Mouse (Mus musculus): Measurements from ENCODE around the gene Cacng1.

Gene Cacng1

DNA sequence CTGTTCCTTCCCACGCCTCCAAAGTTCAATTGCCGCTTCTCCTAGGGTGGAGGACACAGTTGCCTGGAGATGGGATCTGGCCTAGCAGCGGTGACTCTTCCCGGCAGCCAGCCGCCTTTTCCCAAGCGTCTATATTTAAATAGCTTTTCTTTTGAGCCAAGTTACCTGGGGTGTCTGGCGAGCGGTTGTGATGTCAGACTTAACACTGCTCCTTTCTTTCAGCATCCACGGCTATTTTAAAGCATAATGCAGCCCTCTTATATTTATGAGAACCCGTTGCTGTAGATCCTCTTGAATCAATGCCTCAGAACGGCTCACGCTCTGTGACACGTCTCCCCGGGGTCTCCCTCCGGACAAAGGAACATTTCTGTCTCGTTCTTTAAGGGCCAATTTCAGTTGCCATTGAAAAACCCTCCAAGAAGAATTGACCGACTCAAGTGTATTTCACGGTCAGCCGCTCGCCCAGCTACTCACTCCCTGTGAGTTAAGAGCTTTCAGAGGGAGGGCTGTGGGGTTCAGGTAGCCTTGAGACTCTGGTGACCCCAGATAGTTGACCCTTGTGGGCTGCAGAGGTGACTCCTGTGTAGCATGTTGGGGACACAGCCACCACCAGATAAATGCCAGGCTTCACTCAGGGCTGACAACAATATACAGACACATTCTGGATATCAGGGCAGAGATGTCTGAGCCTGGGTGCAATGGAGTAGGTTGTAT, 8.3 kb downstream of the Cacng1 start:
- no peak for DNase-seq (ENCODE audit: low read depth)

DNA sequence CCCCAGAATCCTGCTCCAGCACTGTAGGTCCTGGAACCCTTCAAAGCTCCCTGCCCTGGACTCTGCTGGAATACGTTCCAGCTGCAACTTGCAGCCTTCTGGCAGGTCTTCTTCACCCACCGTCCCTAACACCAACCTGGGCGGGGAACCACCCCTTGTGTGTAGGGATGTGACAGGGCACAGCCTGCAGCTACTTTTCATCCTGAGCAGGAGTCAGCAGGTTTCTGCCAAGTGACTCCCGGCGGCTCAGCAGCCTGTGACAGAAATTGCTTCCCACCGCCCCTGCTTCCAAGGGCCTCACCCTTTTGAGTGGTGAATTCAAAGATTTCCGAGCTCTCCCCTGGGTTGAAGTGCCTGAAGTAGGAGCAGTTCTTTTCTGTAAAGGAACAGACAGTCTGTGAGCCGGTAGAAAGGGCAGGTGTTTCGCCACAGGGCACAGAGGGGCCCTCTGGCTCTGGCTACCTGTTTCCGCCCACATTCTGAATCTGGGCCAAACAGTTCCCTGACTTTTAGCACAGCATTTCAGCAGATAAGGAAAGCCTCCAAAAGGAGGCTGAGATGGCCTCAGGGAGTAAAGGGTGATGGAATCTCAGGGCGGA, 10.7 kb downstream of the Cacng1 start:
- DNase-seq (ENCODE audit: low read depth), result no peak

DNA sequence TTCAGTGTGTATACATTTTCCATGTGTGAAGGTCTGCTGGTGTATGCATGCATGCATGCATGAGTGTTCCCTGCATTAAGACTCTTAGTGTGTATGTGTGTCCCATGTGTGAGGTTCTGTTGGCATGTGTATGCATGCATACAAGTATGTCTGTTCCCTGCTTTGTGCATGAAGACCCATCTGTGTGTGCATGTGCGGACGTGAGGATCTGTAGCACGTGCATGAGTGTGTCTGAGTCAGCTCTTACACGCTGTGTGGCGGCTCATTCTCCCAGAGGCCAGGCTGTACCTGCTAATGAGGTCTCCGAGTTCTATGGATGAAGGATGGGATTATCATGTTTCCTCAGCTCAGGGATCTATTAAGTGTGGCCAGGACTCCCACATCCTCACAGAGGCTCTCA, 11.3 kb downstream of the Cacng1 start:
- DNase-seq (ENCODE audit: low read depth), result no peak

DNA sequence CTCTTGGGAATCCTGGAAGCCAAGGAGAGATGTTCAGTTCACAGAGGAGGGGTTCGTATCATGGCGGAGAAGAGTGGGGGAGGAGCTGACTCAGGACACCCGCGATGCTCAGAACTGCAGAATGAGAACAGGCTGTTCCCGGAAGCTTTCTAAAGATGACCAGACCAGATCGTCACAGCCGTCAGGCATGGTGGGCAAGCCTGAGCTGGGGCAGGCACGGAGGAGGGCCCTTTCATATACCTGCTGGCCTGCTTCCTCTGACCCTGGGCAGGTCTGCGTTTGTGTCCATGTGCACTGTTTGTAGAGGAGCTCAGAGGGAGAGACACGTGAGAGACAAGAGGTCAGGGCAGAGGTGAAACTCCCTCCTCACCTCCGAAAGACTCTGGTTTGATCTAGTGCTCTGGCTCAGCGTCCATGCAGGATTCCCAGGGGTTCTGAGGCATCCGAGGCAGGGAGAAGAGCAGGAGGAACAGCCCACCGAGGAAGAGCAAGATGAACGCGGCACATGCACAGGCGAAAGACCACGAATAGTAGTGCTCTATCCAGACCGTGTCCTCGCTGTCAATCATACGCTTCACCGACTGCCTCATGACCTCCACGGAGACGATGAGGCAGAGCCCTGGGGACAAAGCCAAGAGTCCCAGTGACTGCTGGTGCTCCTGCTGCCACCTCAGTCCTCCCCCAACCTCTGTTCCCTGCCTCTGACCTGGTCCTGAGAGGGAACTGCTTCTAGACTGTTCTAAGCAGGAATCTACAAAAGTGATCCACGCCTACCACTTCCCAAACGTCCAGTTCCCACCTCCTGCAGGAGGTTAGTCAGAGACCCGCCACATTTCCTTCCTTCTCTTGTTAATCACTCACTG, 12.8 kb downstream of the Cacng1 start:
- peak; percentile 44 for DNase-seq (ENCODE audit: low read depth)

DNA sequence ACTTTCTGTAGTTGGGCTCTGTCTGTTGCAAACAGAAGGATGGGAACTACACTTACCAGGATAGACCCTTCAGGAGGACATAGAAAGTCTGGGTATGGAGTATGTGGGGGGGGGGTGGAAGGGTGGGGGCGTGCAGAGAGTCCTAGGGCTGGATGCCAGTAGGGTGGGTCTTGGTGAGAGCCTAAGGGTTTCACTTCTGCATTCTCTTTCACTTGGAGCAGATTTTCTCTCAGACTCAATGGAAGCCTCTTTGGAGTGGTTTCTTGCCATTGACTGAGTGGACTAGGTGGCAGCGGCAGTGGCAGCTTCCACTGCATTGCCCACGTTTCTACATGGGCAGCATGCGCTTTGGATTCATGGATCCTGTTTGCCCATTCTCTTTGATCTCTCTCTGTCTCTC, 16.4 kb downstream of the Cacng1 start:
- no peak for DNase-seq (ENCODE audit: low read depth)

DNA sequence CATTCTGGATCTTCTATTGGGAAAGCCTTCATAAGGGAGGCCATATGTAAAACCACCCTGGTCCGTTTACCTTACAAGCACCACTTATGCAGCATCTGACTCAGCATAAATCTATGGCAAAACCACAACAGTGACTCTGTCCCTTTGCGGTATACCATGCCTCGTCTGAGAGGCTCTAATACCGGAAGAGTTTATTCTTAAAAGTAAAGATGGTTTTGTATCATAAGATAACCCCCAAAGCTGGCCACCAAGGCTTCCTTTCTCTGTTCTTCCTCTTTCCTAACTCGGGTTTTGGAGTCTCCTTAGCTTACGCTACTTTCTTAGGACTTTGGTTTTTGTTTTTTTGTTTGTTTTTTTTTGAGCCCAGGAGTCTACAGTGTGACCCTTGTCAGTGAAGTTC, 23.0 kb downstream of the Cacng1 start:
- DNase-seq (ENCODE audit: low read depth), result no peak

DNA sequence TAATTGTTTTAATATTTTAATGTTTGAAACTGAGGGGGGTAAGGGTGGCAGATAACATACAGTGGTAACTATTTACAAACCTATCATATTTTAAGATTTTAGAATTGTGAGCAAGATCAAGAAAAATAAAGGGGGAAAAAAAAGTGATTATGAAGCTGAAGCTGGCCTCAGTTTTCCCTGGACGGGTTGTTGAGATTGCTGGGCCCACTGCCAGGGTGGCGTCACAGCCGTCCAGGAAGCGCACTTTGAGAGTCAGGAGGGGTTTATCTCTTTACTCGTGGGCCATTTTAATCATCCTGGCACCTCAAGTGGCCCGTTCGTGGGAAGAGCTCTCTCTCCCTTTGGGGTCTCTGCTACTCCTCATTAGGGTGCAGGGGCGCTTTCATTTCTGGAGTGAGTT, 24.8 kb downstream of the Cacng1 start:
- no peak for DNase-seq (ENCODE audit: low read depth)

DNA sequence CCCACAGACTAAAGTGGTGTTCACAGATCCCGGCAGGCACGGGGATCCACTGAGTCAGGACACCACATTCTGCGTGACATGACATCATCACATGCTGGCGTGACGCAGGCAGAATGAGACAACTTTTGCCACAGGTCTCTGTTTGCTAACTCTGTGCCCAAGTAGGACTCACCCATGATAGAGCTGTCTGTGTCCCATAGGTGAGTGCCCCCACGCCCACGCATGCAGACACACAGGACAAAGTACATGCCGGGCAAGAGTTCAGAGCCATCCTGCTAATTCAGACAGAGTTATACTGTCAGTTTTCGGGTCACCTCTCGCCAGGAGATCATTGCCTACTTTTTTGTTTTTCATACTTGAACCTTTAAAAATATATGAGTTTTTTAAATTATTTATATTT, 27.8 kb downstream of the Cacng1 start:
- DNase-seq (ENCODE audit: low read depth), result no peak

DNA sequence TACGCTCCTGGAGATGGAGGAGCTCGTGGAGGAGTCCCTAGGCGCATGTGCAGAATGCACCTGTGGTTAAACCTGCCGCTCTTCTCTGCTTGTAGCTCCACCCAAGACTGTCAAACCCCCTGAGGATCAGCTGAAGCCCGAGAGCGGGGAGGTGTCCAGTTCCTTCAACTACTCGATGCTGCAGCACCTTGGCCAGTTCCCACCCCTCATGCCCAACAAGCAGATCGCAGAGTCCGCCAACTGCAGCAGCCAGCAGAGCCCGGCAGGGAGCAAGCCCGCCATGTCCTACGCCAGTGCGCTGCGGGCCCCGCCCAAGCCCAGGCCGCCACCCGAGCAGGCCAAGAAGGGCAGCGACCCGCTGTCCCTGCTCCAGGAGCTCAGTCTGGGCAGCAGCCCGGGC, 30.0 kb downstream of the Cacng1 start:
- DNase-seq (ENCODE audit: low read depth), result no peak

DNA sequence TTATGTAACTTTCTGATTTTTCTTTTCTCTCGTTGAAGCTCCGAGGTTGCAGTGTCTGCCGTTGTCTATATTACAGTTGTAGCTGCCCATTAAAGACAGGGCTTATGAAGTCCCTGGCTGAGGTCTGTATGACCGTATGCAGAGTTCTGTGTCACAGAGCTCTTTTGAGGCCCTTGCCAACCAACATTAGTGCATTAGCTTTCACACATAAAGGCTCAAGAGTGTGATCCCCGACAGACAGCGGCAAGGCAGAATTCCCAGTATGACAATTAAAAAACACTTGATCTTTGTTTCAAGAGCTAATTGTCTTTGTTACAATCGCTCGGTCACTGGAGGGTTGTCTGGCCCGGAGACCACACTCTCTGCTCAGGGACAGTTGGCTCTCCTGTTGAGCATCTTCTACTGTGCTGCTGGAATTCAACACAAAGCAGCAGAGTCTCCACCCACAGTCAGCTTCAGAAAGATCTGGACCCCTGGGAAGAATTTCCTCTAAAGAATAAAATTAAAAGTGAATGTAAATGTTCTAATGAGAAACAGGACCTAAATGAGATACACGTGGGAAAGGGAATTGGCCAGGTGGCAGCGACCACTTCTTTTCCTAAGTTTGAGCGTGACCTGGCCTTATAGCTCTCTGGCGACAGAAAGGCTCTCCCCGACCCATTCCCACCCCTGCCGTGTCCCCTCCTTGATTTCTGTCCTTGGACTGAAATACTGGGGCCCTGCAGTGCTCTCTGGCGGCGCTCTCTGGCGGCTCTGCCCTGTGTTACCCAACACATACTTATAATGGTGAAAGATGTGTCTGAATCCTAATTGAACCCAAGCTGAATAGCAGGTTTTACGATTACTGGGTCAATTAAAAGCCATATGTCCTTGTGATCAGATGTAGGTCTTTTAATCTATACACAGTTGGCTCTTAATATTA, 32.5 kb downstream of the Cacng1 start:
- DNase-seq (ENCODE audit: low read depth), result no peak

DNA sequence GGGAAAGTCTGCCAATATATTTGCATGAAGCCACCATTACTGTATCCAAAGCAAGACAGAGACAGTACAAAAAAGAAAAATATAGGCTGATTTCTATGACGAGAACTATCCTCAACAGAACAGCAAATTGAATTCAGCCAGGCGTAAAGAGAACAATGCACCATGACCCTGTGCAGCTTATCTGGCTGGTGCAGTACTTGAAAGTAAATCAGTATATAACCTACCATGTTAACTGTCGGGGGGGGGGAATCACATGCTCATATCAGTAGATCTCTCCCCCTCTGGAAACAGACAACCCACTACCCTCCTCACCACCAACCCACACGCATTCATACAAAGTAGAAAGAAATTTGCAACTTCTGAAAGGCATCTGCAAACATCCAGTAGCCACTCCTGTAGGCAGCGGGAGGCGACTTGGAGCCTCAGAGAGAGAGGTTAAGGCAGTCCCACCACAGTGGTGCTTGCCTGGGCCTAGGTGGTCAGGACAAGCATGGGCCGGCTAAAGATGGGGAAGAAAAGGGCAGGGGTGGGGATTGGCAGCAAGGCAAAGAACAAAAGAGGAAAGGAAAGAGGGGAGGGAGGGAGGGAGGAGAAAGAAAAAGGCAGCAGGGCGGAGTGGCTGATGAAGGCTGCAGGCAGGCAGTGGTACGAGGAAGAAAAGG, 33.5 kb downstream of the Cacng1 start:
- DNase-seq (ENCODE audit: low read depth), result no peak

DNA sequence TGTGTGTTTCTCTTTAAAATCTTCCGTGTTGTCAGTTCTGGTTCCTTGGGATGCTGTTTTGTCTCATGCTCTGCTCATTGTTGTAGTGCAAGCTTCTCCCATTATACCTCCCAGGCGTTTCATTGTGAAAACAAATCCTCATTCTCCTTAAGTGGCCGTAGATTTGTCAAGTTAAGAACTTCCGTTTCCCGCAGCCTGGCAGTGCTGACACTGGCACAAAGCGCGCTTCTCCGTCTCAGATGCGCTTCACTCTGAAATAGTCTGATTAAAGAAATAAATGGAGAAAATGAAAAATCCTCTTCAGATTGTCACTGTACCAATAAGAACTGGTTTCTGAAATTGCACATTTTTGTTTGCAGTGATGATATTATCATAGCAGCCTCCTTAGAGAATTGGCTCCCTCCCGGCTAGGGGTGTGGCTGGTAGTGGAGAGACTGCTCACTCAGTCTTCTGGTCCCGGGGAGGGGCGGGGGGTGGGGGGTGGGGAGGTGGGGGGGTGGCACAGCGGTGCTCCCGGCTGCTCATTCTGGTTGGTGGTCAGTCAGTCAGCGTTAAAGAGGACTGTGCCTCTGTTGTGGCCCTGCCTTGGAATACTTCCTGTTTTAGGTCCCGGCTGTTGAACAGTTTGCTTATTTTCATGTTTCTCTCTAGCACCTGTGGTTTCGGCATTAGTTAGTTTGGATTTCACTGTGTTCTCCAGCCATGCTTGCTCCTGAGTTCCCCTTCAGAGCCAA, 39.9 kb downstream of the Cacng1 start:
- DNase-seq (ENCODE audit: low read depth), result no peak

DNA sequence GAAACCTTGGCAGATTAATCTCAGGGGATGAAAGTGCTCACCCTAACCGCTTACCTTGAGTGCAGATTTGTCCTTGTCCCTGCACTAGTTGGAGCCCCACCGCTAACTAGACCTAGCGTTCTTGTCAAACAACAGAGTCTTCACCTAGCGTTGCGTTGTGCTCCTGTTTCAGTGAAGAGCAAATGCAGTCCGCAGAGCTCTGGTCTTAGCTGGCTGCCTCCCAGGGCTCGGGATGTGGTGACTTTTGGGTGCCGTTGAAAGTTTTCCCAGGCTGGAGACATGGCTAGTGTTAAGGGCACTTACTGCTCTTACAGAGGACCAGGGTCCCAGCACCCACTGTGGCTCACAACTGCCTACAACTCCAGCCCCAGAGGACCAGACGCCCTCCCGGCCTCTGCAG, 41.1 kb downstream of the Cacng1 start:
- DNase-seq (ENCODE audit: low read depth), result peak; percentile 8

DNA sequence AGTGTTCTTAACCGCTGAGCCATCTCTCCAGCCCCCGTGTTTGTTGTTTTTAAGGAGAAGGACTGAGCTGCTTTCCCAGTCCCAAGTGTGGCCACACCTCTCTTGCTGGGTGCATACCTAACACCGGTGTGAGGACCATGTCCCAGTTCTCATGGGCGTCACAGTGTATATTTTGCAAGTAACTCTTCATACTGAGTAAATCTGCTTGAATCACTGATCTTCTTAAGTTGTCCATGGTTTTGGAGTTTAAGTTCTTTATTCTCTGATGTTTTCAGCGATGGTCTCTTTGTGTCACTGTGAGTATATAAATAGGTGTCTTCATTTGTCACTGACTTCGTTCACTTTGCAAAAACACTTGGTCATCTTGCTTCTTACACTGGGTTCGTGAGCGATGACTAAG, 41.7 kb downstream of the Cacng1 start:
- DNase-seq (ENCODE audit: low read depth), result no peak

DNA sequence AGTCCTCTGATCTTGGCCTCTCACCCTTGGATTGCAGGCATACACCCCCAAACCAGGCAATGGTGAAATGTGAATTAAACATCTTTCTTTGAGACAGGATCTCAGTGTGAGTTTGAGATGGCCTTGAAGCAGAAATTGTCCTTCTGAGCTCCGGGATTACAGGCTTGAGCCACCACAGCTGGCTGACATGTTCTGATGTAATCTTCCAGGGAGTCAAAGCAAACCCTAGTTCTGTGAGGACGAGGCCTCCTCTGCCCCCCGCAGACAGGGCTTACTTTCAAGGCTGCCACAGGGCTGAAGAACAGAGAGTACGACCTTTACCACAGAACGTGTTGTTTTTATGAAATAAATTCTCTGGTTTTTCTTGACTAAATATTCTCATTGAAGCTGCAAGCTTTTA, 42.3 kb downstream of the Cacng1 start:
- no peak for DNase-seq (ENCODE audit: low read depth)

DNA sequence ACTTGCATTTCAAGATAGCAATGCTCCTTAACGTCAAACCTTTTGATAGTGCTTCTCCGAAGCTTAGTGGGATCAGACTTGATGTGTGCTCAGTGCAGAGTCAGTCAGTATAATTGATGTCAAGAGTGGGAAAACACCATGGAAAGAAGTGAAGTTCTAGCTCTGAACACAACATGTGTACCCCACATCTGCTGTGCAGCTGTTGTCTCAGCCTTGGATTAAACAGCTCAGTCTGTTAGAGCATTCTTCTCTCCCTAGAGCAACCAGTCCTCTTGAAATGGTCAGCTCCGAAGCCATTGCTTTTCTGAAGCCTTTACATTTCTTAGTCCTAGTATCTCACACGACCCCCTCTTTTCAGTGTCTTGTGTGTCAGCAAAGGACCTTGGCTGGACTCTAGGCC, 47.3 kb downstream of the Cacng1 start:
- DNase-seq (ENCODE audit: low read depth), result no peak

DNA sequence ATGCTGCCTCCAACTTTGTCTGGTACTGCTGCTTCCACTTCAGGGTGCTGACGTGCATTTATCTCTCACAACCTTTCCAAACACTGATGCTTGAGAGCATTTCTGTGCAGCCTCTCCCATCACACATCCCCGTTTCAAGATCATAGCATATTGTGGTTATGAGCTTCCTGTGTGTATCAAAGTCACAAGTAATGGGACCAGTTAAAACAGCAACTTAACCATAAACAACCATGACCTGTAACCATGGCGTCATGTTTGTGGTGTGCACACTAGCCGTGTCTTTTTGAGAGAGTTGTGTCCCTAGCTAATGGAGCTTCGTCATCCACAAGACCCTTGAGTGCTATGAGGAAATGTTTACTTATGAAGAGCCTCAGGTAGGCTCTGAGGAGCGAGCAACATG, 48.1 kb downstream of the Cacng1 start:
- no peak for DNase-seq (ENCODE audit: low read depth)

DNA sequence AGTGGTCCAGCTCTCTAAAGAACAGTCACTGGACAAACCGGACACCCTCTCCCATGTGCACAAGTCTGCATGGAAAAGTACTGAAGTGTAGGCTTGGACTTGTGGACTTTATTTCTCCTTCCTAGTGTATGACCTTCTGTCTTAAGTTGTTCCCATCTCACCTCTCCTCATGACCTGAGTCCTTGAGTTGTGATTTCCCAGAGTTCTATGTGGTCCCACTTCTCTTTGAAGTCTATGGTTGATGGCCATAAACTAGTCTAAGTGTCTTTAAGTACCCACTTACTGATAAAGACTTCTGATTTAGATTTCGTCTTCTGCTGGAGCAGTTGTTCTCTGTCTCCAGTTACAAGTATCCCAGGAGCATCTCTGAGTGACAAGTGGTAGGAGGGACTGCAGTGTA, 48.8 kb downstream of the Cacng1 start:
- DNase-seq (ENCODE audit: low read depth), result no peak

DNA sequence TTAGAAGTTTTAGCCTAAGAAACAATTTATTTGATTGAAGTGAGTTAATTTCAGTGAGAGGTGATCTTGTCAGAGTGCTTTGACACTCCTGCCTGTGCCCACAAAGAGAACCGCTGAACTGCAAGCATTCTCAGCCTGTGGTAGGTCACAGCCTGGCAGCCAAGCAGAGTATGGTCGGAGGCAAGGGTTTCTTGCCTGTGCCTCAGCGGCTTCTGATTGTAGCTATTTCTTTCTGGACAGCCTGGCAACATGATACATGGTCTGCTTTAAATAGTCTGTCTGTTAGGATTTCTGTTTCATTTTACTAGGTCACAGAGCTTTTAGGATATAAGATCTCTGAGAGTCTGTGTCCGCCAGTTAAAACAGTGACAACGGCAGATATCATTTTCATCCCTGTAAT, 53.7 kb downstream of the Cacng1 start:
- no peak for DNase-seq (ENCODE audit: low read depth)

DNA sequence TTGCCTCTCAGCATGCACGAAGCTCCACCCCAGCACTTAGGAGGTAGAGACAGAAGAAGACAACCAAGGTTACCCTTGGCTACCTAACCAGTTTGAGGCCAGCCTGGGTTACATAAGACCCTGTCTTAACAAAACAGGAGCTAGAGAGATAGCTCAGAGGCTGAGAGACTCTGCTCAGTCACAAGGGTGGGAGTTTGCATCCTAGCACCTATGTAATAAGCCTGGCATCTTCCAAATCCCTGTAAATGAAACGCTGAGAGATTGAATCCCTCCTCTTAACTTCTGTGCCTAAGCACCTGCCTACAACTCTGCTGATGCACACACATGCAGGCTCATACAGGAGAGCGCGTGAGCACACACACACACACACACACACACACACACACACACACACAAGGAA, 55.9 kb downstream of the Cacng1 start:
- no peak for DNase-seq (ENCODE audit: low read depth)

DNA sequence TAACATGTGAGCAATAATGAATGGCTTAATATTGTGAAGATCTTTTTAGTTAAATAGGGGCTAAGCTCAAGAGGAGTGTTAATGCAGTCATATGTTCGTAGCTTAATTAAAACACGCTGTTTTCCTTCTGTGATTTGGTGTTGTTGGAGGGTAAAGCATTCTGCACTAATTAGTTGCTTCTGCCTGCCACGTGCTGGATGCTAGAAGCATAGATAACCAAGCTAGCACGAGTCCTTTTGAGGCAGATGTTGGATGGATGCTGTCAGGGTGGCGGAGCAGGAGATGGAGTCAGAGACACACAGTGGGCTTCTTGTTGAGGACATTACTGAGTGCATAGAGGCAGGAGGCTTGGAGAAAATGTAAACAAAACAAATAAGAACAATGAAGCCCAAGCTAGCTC, 59.2 kb downstream of the Cacng1 start:
- no peak for DNase-seq (ENCODE audit: low read depth)
